Mouse (Mus musculus) right cerebral cortex, postnatal 10 days (tissue): Measurements from ENCODE around the gene Vat1l.

ENCODE experiments used
- DNase-seq, 2 experiments: peaks; one replicate each; pipeline ENCODE4 v3.0.0; 2021; ENCODE audit warnings: low spot score in 2 of 2

The Vat1l gene

DNA sequence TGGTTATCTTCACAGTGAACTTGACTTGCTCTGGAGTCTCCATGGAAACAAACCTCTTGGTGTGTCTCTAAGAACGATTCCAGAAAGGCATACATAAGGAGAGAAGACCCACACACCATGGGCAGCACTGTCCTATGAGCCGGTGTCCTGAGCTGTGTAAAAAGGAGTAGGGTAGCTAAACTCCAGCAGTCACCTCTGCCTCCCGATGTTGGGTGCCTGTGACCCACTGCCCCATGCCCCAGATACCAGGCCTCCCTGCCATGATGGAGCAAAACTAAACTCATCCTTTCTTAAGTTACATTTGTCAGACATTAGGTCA is 90.3 kb downstream of the Vat1l start:
- peak in 1 of 2 experiments; percentile 26 for DNase-seq

DNA sequence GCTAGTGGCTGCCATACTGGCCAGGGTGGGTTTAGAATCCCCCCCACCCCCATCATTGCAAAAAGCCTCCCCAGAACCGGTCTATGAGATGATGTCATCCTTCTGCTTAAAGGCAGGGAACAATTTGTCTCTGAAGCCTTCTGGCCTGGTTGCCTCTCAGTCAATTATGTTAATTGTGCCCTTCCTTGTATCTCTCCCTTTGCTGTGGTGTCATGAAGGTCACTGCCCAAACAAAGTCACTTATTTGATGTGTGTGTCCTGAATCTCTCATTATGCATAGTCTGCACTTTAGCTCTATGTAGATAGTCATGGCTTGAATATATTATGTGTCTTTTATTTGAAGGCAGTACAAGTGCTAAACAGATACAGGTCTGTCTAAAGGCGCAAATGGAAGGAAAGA is 92.8 kb downstream of the Vat1l start:
- DNase-seq = no peak

- no peak for DNase-seq
Observed at GRCm38 (mm10) chr8:114300072-114300471, 94.7 kb downstream of the Vat1l start.

GRCm38 (mm10) chr8:114306296-114306695 is 100.9 kb downstream of the Vat1l start:
- DNase-seq = peak; percentile 30 to 50

- DNase-seq = no peak
Observed at GRCm38 (mm10) chr8:114314669-114315325, 109.4 kb downstream of the Vat1l start.

DNA sequence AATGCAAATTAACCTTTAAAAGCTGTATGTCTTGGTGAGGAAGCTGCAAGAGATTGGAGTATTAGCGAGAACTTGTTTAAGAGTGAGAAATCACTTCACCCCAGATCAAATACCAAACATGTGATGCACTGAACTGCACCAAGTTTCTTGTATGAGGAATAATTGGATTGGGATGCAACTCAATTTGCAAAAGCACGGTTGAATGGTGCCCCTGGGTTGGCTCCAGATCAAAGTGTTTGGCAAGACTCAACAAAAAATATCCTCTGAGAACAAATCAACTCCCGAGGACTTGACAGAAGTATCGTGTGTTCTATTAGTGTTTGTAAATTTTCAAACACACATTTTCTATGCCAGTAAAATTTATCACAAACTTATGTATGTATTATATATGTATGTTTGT is 112.7 kb downstream of the Vat1l start:
- DNase-seq = no peak

GRCm38 (mm10) chr8:114322096-114322495 is 116.7 kb downstream of the Vat1l start:
- DNase-seq = no peak

GRCm38 (mm10) chr8:114331928-114332327 is 126.5 kb downstream of the Vat1l start:
- no peak for DNase-seq

DNA sequence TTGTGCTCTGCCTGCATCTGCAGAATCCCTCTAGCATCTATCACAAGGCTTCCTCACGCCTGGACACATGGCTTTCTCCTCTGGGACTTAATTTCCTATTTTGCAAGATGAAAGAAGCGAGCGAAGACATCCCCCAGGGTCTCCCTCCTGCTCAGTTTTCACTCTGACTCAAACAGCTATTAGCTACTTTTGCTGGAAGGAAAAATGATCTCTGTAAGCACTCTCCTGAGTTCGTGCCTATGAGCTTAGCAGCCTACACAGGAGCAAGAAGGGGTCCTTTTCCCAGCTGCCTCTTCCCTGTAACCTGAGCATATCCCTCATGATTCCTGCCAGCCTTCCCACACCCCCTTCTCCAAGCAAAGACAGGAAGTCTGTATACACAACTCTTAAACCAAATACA is 127.5 kb downstream of the Vat1l start:
- DNase-seq = no peak

- DNase-seq = no peak
Observed at GRCm38 (mm10) chr8:114335721-114336120, 130.3 kb downstream of the Vat1l start.

GRCm38 (mm10) chr8:114342276-114342675 is 136.9 kb downstream of the Vat1l start:
- DNase-seq = no peak

DNA sequence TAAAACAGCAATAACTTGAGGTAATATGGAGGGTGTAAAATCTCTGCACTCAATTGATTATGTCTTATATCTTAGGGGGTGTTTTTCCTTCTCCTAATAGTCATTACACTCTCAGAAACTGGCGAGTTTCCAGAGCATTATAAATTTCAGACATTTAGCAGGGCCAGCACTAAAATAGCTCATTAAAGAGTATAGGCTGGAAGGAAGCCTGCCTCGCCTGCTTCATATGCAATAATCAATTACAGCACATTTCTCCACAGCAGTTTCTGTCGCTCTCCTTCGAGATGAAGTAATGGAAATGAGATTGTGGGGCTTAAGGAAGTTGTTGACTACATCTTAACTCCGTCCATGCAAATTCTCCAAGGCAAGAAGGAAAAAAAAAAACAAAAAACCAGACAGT is 139.4 kb downstream of the Vat1l start:
- DNase-seq = no peak

GRCm38 (mm10) chr8:114346045-114346444 is 140.6 kb downstream of the Vat1l start:
- DNase-seq = no peak

- peak; percentile 59 to 61 for DNase-seq
Observed at GRCm38 (mm10) chr8:114351643-114352427, 146.4 kb downstream of the Vat1l start.

DNA sequence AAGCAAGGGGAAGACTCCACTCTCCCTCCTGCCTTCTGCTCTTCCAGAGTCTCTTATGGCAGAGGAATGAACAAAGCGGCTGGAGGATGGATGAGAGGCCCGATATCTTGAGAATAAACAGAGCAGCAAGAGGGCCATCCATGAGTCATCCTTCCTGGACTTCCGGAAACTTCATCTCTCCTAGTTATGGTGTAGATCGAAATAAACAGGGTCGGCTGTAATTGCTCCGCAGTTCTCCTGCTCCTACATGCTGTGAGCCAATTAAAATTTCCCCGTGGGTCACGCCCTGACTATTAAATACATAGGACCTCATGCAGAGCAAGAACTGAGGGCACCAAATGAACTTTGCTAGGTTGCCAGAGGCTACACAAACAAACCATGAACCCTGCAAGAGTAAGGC is 155.1 kb downstream of the Vat1l start:
- DNase-seq = no peak

DNA sequence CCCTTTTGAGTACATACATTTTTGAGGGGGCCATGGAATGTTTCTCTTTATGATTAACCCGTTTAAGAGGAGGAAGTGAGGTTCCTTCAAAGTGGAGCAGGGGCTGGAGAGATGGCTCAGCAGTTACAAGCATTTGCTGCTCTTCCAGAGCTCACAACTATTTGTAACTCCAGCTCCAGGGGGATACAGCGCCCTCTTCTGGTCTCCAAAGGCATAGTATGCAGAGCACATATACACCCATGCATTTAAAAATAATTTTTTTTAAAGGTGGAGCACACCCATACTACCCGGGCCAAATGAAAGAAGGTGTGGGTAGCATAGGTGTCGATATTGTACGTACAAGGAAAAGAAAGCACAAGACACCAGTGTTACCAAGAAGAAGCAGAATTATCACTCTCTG is 157.8 kb downstream of the Vat1l start:
- peak in 1 of 2 experiments; percentile 29 for DNase-seq

DNA sequence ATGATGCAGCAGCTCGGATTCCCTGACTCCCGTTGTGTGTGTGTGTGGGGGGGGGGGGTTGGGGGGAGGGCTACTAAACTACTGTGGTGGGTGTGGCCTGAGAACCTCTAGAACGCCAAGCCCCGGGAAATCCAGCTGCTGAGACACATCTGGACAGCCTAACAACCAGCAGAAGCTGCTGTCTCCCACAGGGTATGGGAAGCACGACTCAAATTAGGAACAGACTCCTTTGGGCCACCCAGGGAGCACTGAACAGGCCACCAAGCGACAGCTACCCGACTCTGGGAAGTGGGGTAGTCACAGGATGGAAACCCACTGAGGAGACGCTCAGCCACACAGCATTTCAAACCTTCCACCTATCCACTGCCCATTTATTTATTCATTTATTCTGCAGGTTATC is 158.2 kb downstream of the Vat1l start:
- DNase-seq = no peak

DNA sequence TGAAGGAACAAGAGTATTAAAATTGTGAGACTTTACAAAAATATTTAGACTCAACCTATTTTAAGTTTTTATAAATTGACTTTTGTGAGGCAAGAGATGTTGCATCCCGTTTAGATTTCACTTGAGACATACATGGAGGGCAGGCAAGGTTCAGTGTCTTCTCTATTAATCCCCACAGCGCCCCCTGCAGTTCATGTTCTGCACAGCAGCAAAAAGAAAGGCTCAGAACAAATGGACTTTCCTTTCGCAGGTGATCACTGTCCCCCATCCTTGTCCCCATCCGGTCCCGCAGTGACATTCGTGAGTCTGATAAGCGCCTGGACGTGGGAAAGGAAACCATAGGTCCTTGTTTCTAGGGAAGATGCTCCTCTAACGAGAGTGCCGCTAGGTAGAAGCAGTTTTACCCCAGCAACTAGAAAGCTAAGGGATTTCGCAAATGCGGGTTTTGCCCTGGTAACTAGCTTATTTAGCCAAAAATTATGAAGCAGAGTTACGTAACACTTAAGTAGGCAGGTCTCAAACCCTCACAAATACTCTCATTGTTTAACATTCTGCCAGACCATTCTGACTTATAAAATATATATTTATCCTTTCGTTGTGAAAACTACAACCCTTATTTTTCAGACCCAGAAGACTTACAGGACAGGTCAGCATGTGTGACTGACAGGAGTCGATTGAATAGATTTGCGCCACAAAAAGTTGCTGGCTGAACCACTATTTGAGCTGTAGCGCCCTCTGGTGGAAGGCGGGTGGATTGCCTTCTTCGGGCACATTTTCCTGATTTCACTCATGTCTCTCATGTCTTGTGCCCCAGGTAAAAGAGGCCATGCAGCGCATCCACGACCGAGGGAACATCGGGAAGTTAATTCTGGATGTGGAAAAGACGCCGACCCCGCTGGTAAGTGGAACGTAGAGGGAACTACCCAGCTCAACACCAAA is 163.9 kb downstream of the Vat1l start:
- peak; percentile 73 to 86 for DNase-seq

DNA sequence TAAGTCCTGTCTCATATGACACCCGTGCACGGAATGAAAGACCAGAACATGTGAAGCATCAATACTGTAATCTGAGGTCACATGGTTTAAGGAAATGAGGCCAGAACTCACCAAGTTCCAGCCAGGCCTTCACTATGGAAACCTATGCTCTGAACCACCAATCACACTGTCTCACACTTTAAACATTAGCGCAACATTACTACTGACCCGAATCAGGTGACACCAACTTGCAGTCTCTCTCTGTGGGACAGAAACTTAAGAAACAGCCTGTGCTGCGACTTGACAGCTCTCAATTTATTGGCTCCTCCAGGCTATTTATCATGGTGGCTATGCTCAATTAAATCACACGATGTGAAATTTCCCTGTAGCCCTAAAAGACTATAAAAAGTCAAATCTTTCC is 169.0 kb downstream of the Vat1l start:
- DNase-seq = no peak

DNA sequence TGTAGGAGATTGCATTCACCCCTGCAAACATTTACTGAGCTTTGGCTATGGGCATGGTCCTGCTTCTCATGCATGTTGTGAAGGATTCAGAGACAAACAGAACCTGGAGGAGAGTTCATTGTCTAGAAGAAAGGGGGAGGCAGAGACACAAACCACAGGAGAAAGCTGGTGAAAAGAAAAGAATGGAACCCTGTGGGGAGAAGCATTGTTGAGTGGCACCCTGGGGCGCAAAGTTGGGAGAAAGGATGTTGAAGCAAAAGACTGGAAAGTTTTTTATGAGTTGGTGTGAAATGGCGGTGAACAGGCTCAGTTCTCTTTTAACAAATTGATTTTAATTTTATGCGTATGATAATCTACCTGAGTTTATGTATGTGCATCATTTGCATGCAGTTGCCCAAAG is 178.8 kb downstream of the Vat1l start:
- no peak for DNase-seq

GRCm38 (mm10) chr8:114387494-114387893 is 182.1 kb downstream of the Vat1l start:
- no peak for DNase-seq

GRCm38 (mm10) chr8:114390465-114391254 is 185.2 kb downstream of the Vat1l start:
- DNase-seq = no peak
